Mouse (Mus musculus) E14TG2a.4 (cell line): ENCODE results near the gene Smc6.

ENCODE experiments used
- CTCF ChIP-seq: conservative IDR thresholded peaks from 2 replicates; pipeline ENCODE4 v1.5.1; 2014; ENCODE audit warnings: low read length
- NANOG ChIP-seq: IDR thresholded peaks from 2 replicates; pipeline ENCODE4 v1.6.1; 2014; ENCODE audit warnings: borderline replicate concordance, low read length, mixed read lengths

- TF ChIP-seq CTCF, result no peak
- TF ChIP-seq NANOG, result no peak
Measured at GRCm38 (mm10) chr12:11300858-11301257, 35.2 kb downstream of the Smc6 start.
